In genomic region chr17:10374316-10374715, GRCm38 (mm10) we compare ENCODE assay signal across 18 mouse cellular contexts. TPM values are rescaled to one million over a fixed set of nuclear protein-coding genes. Genes with fewer than 3 reads are reported as not detected.
DNase-seq lines count a peak whose midpoint lies in the region; ATAC-seq and TF ChIP-seq lines count a peak whose summit lies in the region.
"Had no signal": no experiment of that assay in that cellular context is flagged by ENCODE, and none has a peak within 500 bp of the region (broad histone marks: within the 10 kb centered on the region; RNA-seq: fewer than 3 reads in every experiment).

No protein-coding gene starts in this region.

- no peak overlapping the region for H3K4me3 ChIP-seq in heart, embryonic 13.5 days
- no peak overlapping the region for H3K4me3 ChIP-seq in midbrain, embryonic 11.5 days (ENCODE audit: low read depth, low read length)
- no peak overlapping the region for H3K4me3 ChIP-seq in midbrain, embryonic 16.5 days (ENCODE audit: low read depth, low read length)
- H3K4me3 ChIP-seq in intestine, postnatal 0 days (ENCODE audit: low read depth, low read length), result no peak overlapping the region
- H3K4me3 ChIP-seq in intestine, embryonic 15.5 days (replicated peaks), result no peak overlapping the region
- H3K4me3 ChIP-seq: embryonic facial prominence, embryonic 13.5 days; left cerebral cortex, adult 2 months; limb, embryonic 13.5 days; liver, embryonic 15.5 days; megakaryocyte, embryonic 14.5 days; myocyte had no signal

- no peak for DNase-seq in heart, adult 18-20 months
- no peak for DNase-seq in midbrain, embryonic 11.5 days (ENCODE audit: low spot score, missing footprints)
- peak; percentile 59 for DNase-seq in embryo, embryonic 10.5 days (ENCODE audit: low spot score)
- DNase-seq: cerebellum, postnatal 14 days; lung, postnatal 10 days; right cerebral cortex, postnatal 14 days had no signal

- no peaks in the 10 kb centered on the region for H3K9me3 ChIP-seq in heart, embryonic 13.5 days
- H3K9me3 ChIP-seq in midbrain, embryonic 11.5 days (ENCODE audit: control insufficient read depth, low read length), result no peaks in the 10 kb centered on the region
- no peaks in the 10 kb centered on the region for H3K9me3 ChIP-seq in midbrain, embryonic 16.5 days (replicated peaks; ENCODE audit: control insufficient read depth, low read length, poor library complexity, severe bottlenecking)
- H3K9me3 ChIP-seq in intestine, postnatal 0 days (ENCODE audit: control insufficient read depth), result no peaks in the 10 kb centered on the region
- no peaks in the 10 kb centered on the region for H3K9me3 ChIP-seq in intestine, embryonic 15.5 days
- H3K9me3 ChIP-seq: embryonic facial prominence, embryonic 13.5 days; limb, embryonic 13.5 days; liver, embryonic 15.5 days had no signal

- 36% methylated on average over 7 of the region's 7 CpGs for WGBS in heart, embryonic 13.5 days
- 21% methylated on average over 7 of the region's 7 CpGs for whole genome bisulfite sequencing in midbrain, embryonic 11.5 days
- 18% methylated on average over 7 of the region's 7 CpGs for WGBS in midbrain, embryonic 16.5 days
- 70% methylated on average over 7 of the region's 7 CpGs for WGBS in intestine, postnatal 0 days
- WGBS in intestine, embryonic 15.5 days, result 69% methylated on average over 7 of the region's 7 CpGs

- peak overlapping the region; percentile 55; the same call in 1 of the 2 replicates for H3K9ac ChIP-seq in heart, embryonic 13.5 days
- no peak overlapping the region for H3K9ac ChIP-seq in midbrain, embryonic 11.5 days (ENCODE audit: low read length)
- no peak overlapping the region for H3K9ac ChIP-seq in midbrain, embryonic 16.5 days (ENCODE audit: low read depth, low read length)
- no peak overlapping the region for H3K9ac ChIP-seq in intestine, postnatal 0 days (ENCODE audit: low read depth, low read length)
- H3K9ac ChIP-seq in intestine, embryonic 15.5 days, result no peak overlapping the region
- H3K9ac ChIP-seq: embryonic facial prominence, embryonic 13.5 days; limb, embryonic 13.5 days; liver, embryonic 15.5 days had no signal

- H3K27me3 ChIP-seq in heart, embryonic 13.5 days (replicated peaks), result no peaks in the 10 kb centered on the region
- H3K27me3 ChIP-seq in midbrain, embryonic 11.5 days (ENCODE audit: control insufficient read depth, insufficient read depth, low read length), result no peaks in the 10 kb centered on the region
- H3K27me3 ChIP-seq in midbrain, embryonic 16.5 days (ENCODE audit: control insufficient read depth, insufficient read depth, low read depth, low read length), result no peaks in the 10 kb centered on the region
- no peaks in the 10 kb centered on the region; the same call in 1 of the 2 replicates for H3K27me3 ChIP-seq in intestine, postnatal 0 days (replicated peaks; ENCODE audit: control insufficient read depth, insufficient read depth, low read length)
- no peaks in the 10 kb centered on the region for H3K27me3 ChIP-seq in intestine, embryonic 15.5 days (replicated peaks)
- H3K27me3 ChIP-seq: embryonic facial prominence, embryonic 13.5 days; limb, embryonic 13.5 days; liver, embryonic 15.5 days; megakaryocyte, embryonic 14.5 days had no signal

- TF ChIP-seq CTCF in intestine, postnatal 0 days (IDR thresholded peaks at IDR 0.05; ENCODE audit: low read depth), result no peak

- ATAC-seq in heart, embryonic 13.5 days (ENCODE audit: extremely low read depth, insufficient number of reproducible peaks, low FRiP score, low TSS enrichment), result no peak
- peak; percentile 40; the same call in 1 of the 2 replicates for ATAC-seq in midbrain, embryonic 11.5 days (ENCODE audit: low FRiP score)
- ATAC-seq in midbrain, embryonic 16.5 days, result no peak
- no peak for ATAC-seq in intestine, postnatal 0 days
- ATAC-seq in intestine, embryonic 15.5 days, result no peak
- ATAC-seq: inflammation-experienced regulatory T-cells, adult 6 months had no signal

- peak overlapping the region; percentile 75 for H3K27ac ChIP-seq in heart, embryonic 13.5 days (replicated peaks)
- H3K27ac ChIP-seq in midbrain, embryonic 11.5 days (ENCODE audit: low read depth, low read length), result no peak overlapping the region
- no peak overlapping the region for H3K27ac ChIP-seq in midbrain, embryonic 16.5 days (ENCODE audit: low read length)
- no peak overlapping the region for H3K27ac ChIP-seq in intestine, postnatal 0 days (ENCODE audit: low read depth, low read length)
- no peak overlapping the region for H3K27ac ChIP-seq in intestine, embryonic 15.5 days
- H3K27ac ChIP-seq: embryonic facial prominence, embryonic 13.5 days; kidney, postnatal 0 days; left cerebral cortex, adult 2 months; limb, embryonic 13.5 days; liver, embryonic 15.5 days had no signal

- H3K36me3 ChIP-seq in heart, embryonic 13.5 days, result no peaks in the 10 kb centered on the region
- H3K36me3 ChIP-seq in midbrain, embryonic 11.5 days (ENCODE audit: control insufficient read depth, insufficient read depth, low read length), result no peaks in the 10 kb centered on the region
- no peaks in the 10 kb centered on the region for H3K36me3 ChIP-seq in midbrain, embryonic 16.5 days (ENCODE audit: control insufficient read depth, insufficient read depth, low read length)
- no peaks in the 10 kb centered on the region for H3K36me3 ChIP-seq in intestine, postnatal 0 days (ENCODE audit: control insufficient read depth, insufficient read depth)
- H3K36me3 ChIP-seq in intestine, embryonic 15.5 days, result no peaks in the 10 kb centered on the region
- H3K36me3 ChIP-seq: embryonic facial prominence, embryonic 13.5 days; limb, embryonic 13.5 days; liver, embryonic 15.5 days had no signal

- no peak overlapping the region for H3K4me2 ChIP-seq in heart, embryonic 13.5 days
- H3K4me2 ChIP-seq in midbrain, embryonic 11.5 days, result no peak overlapping the region
- H3K4me2 ChIP-seq in midbrain, embryonic 16.5 days (ENCODE audit: low read length), result no peak overlapping the region
- no peak overlapping the region for H3K4me2 ChIP-seq in intestine, postnatal 0 days (replicated peaks; ENCODE audit: low read depth)
- H3K4me2 ChIP-seq in intestine, embryonic 15.5 days (replicated peaks), result no peak overlapping the region
- H3K4me2 ChIP-seq: embryonic facial prominence, embryonic 13.5 days; limb, embryonic 13.5 days; liver, embryonic 15.5 days had no signal

- H3K4me1 ChIP-seq in heart, embryonic 13.5 days, result peaks cover 72% of the 10 kb centered on the region
- H3K4me1 ChIP-seq in midbrain, embryonic 11.5 days (ENCODE audit: control insufficient read depth, insufficient read depth, low read length), result peaks cover 13% of the 10 kb centered on the region
- no peaks in the 10 kb centered on the region for H3K4me1 ChIP-seq in midbrain, embryonic 16.5 days (ENCODE audit: control insufficient read depth, insufficient read depth, low read length)
- no peaks in the 10 kb centered on the region for H3K4me1 ChIP-seq in intestine, postnatal 0 days (replicated peaks; ENCODE audit: control insufficient read depth, insufficient read depth, low read length)
- H3K4me1 ChIP-seq in intestine, embryonic 15.5 days (replicated peaks), result peaks cover 3% of the 10 kb centered on the region; the same call in 1 of the 2 replicates
- H3K4me1 ChIP-seq: liver, embryonic 15.5 days had no signal

RNA-seq across cellular contexts. Expression of gene Qk, which starts 54.7 kb away (rescaled TPM):
- polyA plus RNA-seq in heart, embryonic 13.5 days (2015; fragmentation: Nextera tagmentation; extraction: Ambion mirVana), result 32.9 and 37.0 TPM in 2 replicates
- 100 to 1,000 TPM; 490 to 493 TPM for total RNA-seq in heart, adult 18-20 months (2021)
- polyA plus RNA-seq in midbrain, embryonic 11.5 days (2014; fragmentation: Nextera tagmentation; extraction: Ambion mirVana), result 63.2 and 73.7 TPM in 2 replicates
- 36.7 and 41.2 TPM in 2 replicates for polyA plus RNA-seq in midbrain, embryonic 16.5 days (2015; fragmentation: Nextera tagmentation; extraction: Ambion mirVana)
- polyA plus RNA-seq in intestine, postnatal 0 days (2015; fragmentation: Nextera tagmentation; extraction: Ambion mirVana), result 7.4 and 8.6 TPM in 2 replicates
- 12.6 and 13.0 TPM in 2 replicates for polyA plus RNA-seq in intestine, embryonic 15.5 days (2015; fragmentation: Nextera tagmentation; extraction: Ambion mirVana)
